Mouse (Mus musculus): ENCODE data around the gene Klk1b5.
"Not testable (repeated sequence)": the region's sequence is repeated elsewhere in the genome, so short reads cannot be mapped to it uniquely, and the experiment has no call there.

DNA sequence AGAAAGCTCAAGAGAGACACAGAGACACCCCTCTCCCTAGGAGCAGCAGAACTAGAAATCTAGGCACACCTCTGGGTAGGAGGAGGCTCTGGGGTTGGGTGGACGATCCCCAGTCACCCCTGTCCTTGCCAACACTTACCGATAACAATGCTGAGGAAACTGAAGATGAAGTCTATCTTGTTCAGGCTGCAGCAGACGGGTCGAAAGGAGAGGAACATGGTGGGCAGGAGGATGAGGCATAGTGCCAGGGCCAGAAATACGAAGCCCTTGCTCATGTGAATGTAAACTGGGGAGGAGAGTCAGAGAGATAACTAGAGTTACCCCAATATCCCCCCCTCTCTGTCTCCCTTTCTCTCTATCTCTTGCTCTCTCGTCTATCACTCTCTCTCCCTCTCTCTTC, 6.6 kb downstream of the Klk1b5 start:
- not testable (repeated sequence) for TF ChIP-seq GATA1 (IDR thresholded peaks at IDR 0.05; ENCODE audit: borderline replicate concordance, low read length); FLI1 (IDR thresholded peaks at IDR 0.05; ENCODE audit: low read length)

All from megakaryocyte, embryonic 14.5 days (primary cell).